Mouse (Mus musculus) stomach, embryonic 14.5 days (tissue): ENCODE data around the gene Dtd2. TPM values are rescaled to one million over a fixed set of nuclear protein-coding genes. Genes with fewer than 3 reads are reported as not detected.

Source experiments
- ATAC-seq: fragments of 200-750 bp; cut with Nextera tagmentation; 2 replicates; pipeline ENCODE4 v1.8.0; 2017; ENCODE audit warnings: low read depth, moderate TSS enrichment; ENCODE audit not compliant: insufficient number of reproducible peaks, insufficient read depth, low FRiP score
- H3K27ac ChIP-seq: fragments of 300-500 bp; sonication (generic); 2 replicates; pipeline ENCODE4 v1.5.1; 2014; ENCODE audit warnings: mild to moderate bottlenecking, low read length, moderate library complexity, mixed read lengths
- H3K27me3 ChIP-seq: fragments of 300-500 bp; sonication (generic); 2 replicates; pipeline ENCODE4 v1.6.1; 2014; ENCODE audit warnings: low read length, control low read depth, mixed read lengths; ENCODE audit not compliant: control insufficient read depth, insufficient read depth
- H3K36me3 ChIP-seq: fragments of 300-500 bp; sonication (generic); 2 replicates; pipeline ENCODE4 v1.6.1; 2014; ENCODE audit warnings: mild to moderate bottlenecking, control low read depth, low read length, moderate library complexity, mixed read lengths; ENCODE audit not compliant: control insufficient read depth, insufficient read depth
- H3K4me1 ChIP-seq: fragments of 300-500 bp; sonication (generic); 2 replicates; pipeline ENCODE4 v1.6.1; 2014; ENCODE audit warnings: low read length, control low read depth, mixed read lengths; ENCODE audit not compliant: control insufficient read depth, insufficient read depth
- H3K4me2 ChIP-seq: fragments of 300-500 bp; sonication (generic); replicated peaks from 2 replicates; pipeline ENCODE4 v1.6.1; 2014; ENCODE audit warnings: low read depth, low read length, control low read depth
- H3K4me3 ChIP-seq: fragments of 300-500 bp; sonication (generic); 2 replicates; pipeline ENCODE4 v1.5.1; 2014; ENCODE audit warnings: low read depth, low read length, control low read depth
- H3K9ac ChIP-seq: fragments of 300-500 bp; sonication (generic); replicated peaks from 2 replicates; pipeline ENCODE4 v1.6.1; 2014; ENCODE audit warnings: low read depth, mild to moderate bottlenecking, control low read depth, low read length, moderate library complexity, mixed read lengths
- H3K9me3 ChIP-seq: fragments of 300-500 bp; sonication (generic); 2 replicates; pipeline ENCODE4 v1.6.1; 2016; ENCODE audit warnings: low read depth, low read length, control low read depth; ENCODE audit not compliant: control insufficient read depth
- WGBS: fragments of 180-500 bp; shearing (Covaris S2); extraction: QIAGEN DNeasy Blood & Tissue Kit; methylation state at CpG from one replicate; pipeline ENCODE4 v1.1.7; 2014; 5-methylcytosine and 5-hydroxymethylcytosine counted together
- polyA plus RNA-seq: library from polyadenylated mRNA; unstranded; fragments of >200 nt; fragmentation: Nextera tagmentation; extraction: Ambion mirVana; gene quantifications from 2 replicates; pipeline ENCODE4 v1.2.1, GENCODE M21; 2014

Gene Dtd2
- polyA plus RNA-seq, 1 experiment from 2014 or later = 25.4 TPM

DNA sequence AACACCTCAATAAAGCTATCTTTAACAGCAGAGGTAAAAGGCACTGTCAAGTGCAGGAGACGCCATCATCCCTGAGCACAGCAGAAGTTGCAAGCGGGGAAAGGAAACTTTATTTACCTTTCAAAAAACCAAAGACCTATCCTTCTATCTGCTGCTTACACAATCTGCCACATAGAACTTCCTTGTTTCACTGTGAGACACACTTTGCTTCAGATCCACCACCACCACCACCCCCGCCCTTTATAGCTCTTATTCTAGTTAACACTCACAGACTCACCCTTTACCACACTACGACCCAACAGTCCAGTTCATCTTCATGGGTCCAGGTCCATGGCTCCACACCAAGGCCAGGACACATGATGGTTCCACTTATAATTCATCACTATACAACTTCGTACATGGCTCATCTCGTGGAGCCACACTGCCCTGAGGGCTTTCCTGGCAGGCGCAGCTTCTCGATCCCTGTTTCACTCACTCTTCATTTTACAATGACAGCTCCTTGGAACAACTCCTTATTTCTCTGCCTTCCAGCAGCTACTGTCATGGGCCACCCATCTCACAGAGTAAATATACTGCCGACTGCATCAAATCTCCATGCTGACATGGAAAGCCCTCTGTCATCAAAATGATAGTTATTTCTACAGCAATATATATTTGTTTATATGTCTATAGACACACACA is 38.2 kb downstream of the Dtd2 start:
- Histone ChIP-seq H3K4me1 (peaks cover 7% of the 10 kb centered on the region; the same call in 1 of the 2 replicates), H3K27me3 (no peaks in the 10 kb centered on the region)

DNA sequence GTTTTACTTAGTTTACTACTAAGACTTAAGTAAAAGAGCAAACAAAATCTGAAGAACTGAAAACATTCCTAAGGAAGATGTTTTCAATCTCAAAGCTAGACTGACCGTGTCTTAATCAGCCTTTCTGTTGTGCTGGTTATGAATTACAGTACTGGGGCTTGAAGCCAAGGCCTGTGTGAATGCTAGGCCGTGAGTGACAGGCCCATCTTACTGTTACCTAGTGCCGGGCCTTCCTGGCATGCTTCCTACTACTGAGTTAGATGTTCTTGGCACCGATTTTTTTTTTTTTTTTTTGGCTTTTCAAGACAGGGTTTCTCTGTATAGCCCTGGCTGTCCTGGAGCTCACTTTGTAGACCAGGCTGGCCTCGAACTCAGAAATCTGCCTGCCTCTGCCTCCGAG is 48.7 kb downstream of the Dtd2 start:
- no peak for ATAC-seq
- H3K36me3 ChIP-seq = peaks cover 11% of the 10 kb centered on the region
- 86% methylated on average over 6 of the region's 6 CpGs for WGBS
- H3K4me3 ChIP-seq = no peak overlapping the region
- H3K4me2 ChIP-seq = no peak overlapping the region
- H3K27ac ChIP-seq = no peak overlapping the region
- H3K27me3 ChIP-seq = no peaks in the 10 kb centered on the region
- no peak overlapping the region for H3K9ac ChIP-seq
- no peaks in the 10 kb centered on the region for H3K4me1 ChIP-seq
- H3K9me3 ChIP-seq = no peaks in the 10 kb centered on the region

More for the DNA sequence above, 38.2 kb downstream of the Dtd2 start:
- no peaks in the 10 kb centered on the region for H3K9me3 ChIP-seq
- H3K27ac ChIP-seq = no peak overlapping the region
- H3K9ac ChIP-seq = no peak overlapping the region
- ATAC-seq = no peak
- H3K4me2 ChIP-seq = no peak overlapping the region
- H3K36me3 ChIP-seq = no peaks in the 10 kb centered on the region
- WGBS = 81% methylated on average over 9 of the region's 9 CpGs
- H3K4me3 ChIP-seq = no peak overlapping the region

DNA sequence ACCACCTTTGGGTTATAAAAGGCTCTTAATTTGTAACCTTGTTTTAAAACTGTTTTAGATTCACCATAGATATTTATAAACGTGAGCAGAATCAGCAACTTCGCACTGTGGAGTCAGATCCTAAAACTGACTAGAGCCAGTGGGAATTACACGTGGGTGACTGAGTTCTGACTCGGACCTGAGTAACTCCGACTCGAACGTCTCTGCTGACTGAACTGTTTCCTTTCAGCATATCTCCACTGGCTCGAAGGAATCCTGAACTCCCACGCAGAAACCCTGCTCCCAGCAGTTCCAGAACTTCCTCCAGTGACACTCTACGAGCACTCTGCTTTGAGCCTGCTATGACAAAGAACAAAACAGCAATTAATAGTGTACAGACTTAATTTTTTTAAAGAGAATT is 54.0 kb downstream of the Dtd2 start:
- Histone ChIP-seq H3K9me3 (no peaks in the 10 kb centered on the region), H3K4me3 (no peak overlapping the region), H3K27ac (no peak overlapping the region), H3K27me3 (no peaks in the 10 kb centered on the region), H3K4me1 (no peaks in the 10 kb centered on the region), H3K36me3 (peaks cover 40% of the 10 kb centered on the region), H3K4me2 (no peak overlapping the region), H3K9ac (no peak overlapping the region)
- WGBS = 72% methylated on average over 10 of the region's 10 CpGs
- no peak for ATAC-seq

DNA sequence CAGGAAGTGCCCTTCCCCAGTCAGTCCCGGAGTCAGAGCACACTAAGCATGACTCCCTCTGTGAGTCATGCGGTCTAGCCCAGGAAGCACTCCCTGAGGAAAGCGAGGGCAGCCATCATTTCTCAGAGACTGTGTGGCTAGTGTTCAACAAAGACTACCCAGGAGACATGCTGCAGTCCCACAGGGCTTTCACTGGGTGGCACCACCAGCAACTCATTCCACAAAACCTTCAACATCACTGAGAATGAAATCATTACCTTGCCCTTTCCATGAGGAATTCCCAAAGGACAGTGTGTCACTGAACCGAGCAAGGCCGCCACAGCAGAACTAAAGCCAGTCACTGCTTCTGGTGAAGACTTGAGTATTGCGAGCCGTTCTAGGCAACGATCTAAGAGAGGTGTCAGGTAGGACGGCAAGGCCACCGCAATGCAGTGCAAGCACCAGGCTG is 58.8 kb downstream of the Dtd2 start:
- Histone ChIP-seq H3K4me2 (no peak overlapping the region), H3K27me3 (no peaks in the 10 kb centered on the region), H3K4me3 (no peak overlapping the region), H3K9ac (no peak overlapping the region), H3K27ac (no peak overlapping the region), H3K36me3 (peaks cover 42% of the 10 kb centered on the region), H3K4me1 (no peaks in the 10 kb centered on the region), H3K9me3 (no peaks in the 10 kb centered on the region)
- 88% methylated on average over 10 of the region's 10 CpGs for WGBS
- no peak for ATAC-seq

DNA sequence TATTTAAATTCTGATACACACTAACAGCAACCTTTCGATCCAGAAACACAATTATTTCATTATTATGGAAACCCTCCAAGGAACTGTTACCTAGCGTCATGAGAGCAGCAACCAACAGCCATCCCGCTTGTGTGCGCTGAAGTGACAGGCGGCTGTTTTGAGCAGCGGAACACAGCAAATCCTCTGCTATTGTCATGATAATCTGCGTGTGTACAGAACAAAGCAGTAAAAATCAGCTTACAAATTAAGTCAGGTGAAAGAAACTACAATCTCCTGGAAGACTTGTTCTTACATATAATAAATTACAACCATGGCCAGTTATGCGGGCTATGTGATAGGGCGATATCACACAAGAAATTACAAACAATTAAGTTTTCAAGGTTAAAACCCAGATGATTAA is 61.0 kb downstream of the Dtd2 start:
- Histone ChIP-seq H3K4me2 (no peak overlapping the region), H3K9me3 (no peaks in the 10 kb centered on the region), H3K4me3 (no peak overlapping the region), H3K27me3 (no peaks in the 10 kb centered on the region), H3K9ac (no peak overlapping the region), H3K4me1 (no peaks in the 10 kb centered on the region), H3K27ac (no peak overlapping the region), H3K36me3 (peaks cover 31% of the 10 kb centered on the region)
- ATAC-seq = no peak
- WGBS = 94% methylated on average over 9 of the region's 9 CpGs

DNA sequence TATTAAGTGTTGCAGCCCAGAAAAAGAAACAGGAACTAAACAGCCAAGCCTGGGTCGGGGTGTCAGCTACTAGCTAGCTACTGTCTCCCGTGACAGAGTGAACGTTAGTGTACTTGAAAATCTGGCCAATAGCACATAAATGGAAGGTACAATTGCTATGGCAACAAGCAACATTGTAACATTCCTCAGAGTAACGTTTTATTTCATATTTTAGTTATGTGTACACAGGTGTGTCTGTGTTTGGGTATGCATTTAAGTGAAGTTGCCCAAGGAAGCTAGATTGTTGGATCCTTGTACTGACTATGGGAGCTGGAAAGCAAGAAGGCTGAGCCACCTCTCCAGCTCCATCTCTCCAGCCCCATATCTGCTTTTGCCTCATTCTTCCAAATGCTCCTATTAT is 66.5 kb downstream of the Dtd2 start:
- H3K9me3 ChIP-seq = no peaks in the 10 kb centered on the region
- no peak for ATAC-seq

More for the DNA sequence above, 66.5 kb downstream of the Dtd2 start:
- 71% methylated on average over 4 of the region's 4 CpGs for WGBS
- Histone ChIP-seq H3K4me3 (no peak overlapping the region), H3K9ac (no peak overlapping the region), H3K27ac (no peak overlapping the region), H3K4me1 (no peaks in the 10 kb centered on the region), H3K36me3 (peaks cover 13% of the 10 kb centered on the region; the same call in 1 of the 2 replicates), H3K4me2 (no peak overlapping the region), H3K27me3 (no peaks in the 10 kb centered on the region)

Other genes starting within 250 kb of the Dtd2 start
- gene Hectd1, start 177.0 kb downstream of the Dtd2 start, polyA plus RNA-seq = 52.3 and 55.1 TPM in 2 replicates
- 16.1 and 17.9 TPM in 2 replicates for gene Heatr5a, start 35.2 kb downstream of the Dtd2 start, polyA plus RNA-seq
- not detected in 2 replicates for gene Gpr33, start 21.6 kb upstream of the Dtd2 start, polyA plus RNA-seq
- 14.9 and 15.8 TPM in 2 replicates for gene Nubpl, start 91.2 kb upstream of the Dtd2 start, polyA plus RNA-seq